Mouse (Mus musculus) ES-Bruce4 (cell line): ENCODE measurements at regions not wholly inside any gene's neighbourhood (a gene's known extent, or its start where the extent isn't known, plus 50 kb on each side); places are given as distances from the start of the nearest gene placed in this dataset.

Experiments used
- H3K27ac ChIP-seq: 2 replicates; pipeline ENCODE4 v1.5.1; 2012; ENCODE audit warnings: low read length, inconsistent platforms; ENCODE audit not compliant: insufficient read depth
- H3K27me3 ChIP-seq: 2 replicates; pipeline ENCODE4 v1.6.1; 2012; ENCODE audit warnings: mild to moderate bottlenecking, low read length, inconsistent platforms; ENCODE audit not compliant: control insufficient read depth, poor library complexity, insufficient read depth, severe bottlenecking
- H3K36me3 ChIP-seq: 2 replicates; pipeline ENCODE4 v1.6.1; 2012; ENCODE audit warnings: inconsistent platforms, mild to moderate bottlenecking, low read length, moderate library complexity; ENCODE audit not compliant: control insufficient read depth, poor library complexity, insufficient read depth, severe bottlenecking
- H3K4me1 ChIP-seq: one replicate; pipeline ENCODE4 v1.8.1; 2011; ENCODE audit warnings: low read length; ENCODE audit not compliant: control insufficient read depth, insufficient read depth
- H3K4me3 ChIP-seq: 2 replicates; pipeline ENCODE4 v1.5.1; 2011; ENCODE audit warnings: low read depth, mild to moderate bottlenecking, low read length
- H3K9ac ChIP-seq: 2 replicates; pipeline ENCODE4 v1.6.1; 2012; ENCODE audit warnings: low read depth, mild to moderate bottlenecking, inconsistent platforms; ENCODE audit not compliant: poor library complexity, severe bottlenecking
- H3K9me3 ChIP-seq: replicated peaks from 2 replicates; pipeline ENCODE4 v1.6.1; 2012; ENCODE audit warnings: mild to moderate bottlenecking, low read length, inconsistent platforms; ENCODE audit not compliant: control insufficient read depth, poor library complexity, insufficient read depth, severe bottlenecking
- CTCF ChIP-seq: IDR thresholded peaks from one replicate; pipeline ENCODE4 v1.8.1; 2011; ENCODE audit warnings: low read depth, low read length
- EP300 ChIP-seq: IDR thresholded peaks from 2 replicates; pipeline ENCODE4 v1.6.1; 2011; ENCODE audit warnings: low read depth, low read length; ENCODE audit not compliant: insufficient read depth
- POLR2A ChIP-seq: IDR thresholded peaks from one replicate; pipeline ENCODE4 v1.8.1; 2011; ENCODE audit warnings: low read length; ENCODE audit not compliant: insufficient read depth

DNA sequence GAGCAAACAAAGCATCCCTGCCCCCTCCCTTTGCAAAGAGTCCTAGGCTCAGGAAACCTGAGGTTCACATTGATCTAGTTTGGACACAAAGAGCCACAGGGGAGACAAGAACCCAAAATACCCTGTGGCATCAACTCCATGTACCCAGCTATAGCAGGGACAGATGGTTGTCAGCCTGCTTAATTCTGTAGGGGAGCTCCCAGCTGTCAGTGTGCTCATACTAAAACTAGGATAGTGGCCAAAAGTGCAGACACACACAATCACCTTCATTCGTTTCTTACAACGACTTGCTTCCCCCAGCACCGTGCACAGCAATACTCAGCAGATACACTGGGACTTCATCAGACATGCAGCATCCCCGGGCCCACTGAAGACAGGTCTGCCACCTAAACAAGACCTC is 133.5 kb upstream of the Kdm8 start:
- TF ChIP-seq EP300 (no peak), CTCF (no peak), POLR2A (no peak)
- no peaks in the 10 kb centered on the region for H3K9me3 ChIP-seq
- no peaks in the 10 kb centered on the region for H3K4me1 ChIP-seq
- H3K27me3 ChIP-seq: no peaks in the 10 kb centered on the region
- H3K9ac ChIP-seq: no peak overlapping the region
- no peak overlapping the region for H3K27ac ChIP-seq
- no peak overlapping the region for H3K4me3 ChIP-seq
- no peaks in the 10 kb centered on the region for H3K36me3 ChIP-seq

DNA sequence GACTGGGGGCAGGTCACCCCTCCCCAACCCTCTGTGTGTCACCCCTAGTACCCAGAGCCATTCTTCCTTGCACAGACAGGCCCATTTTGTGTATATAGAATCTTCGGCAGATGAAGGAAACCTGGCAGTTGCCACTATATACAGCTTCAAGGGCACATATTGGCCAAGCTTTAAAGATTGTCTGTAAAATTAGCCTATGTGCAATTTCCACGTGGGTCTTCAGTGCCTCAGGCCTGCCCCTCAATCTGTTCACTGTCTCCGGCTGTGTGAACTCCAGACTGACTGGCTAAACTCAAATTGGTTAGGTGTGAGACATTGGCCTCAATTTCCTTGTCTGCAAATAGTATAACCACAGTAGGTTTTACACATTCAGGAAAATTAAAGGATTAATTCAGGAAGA is 130.9 kb upstream of the Kdm8 start:
- H3K27ac ChIP-seq: no peak overlapping the region
- no peaks in the 10 kb centered on the region for H3K27me3 ChIP-seq
- no peaks in the 10 kb centered on the region for H3K4me1 ChIP-seq
- H3K9me3 ChIP-seq: no peaks in the 10 kb centered on the region
- H3K4me3 ChIP-seq: no peak overlapping the region
- TF ChIP-seq CTCF: no peak
- no peaks in the 10 kb centered on the region for H3K36me3 ChIP-seq
- H3K9ac ChIP-seq: no peak overlapping the region

DNA sequence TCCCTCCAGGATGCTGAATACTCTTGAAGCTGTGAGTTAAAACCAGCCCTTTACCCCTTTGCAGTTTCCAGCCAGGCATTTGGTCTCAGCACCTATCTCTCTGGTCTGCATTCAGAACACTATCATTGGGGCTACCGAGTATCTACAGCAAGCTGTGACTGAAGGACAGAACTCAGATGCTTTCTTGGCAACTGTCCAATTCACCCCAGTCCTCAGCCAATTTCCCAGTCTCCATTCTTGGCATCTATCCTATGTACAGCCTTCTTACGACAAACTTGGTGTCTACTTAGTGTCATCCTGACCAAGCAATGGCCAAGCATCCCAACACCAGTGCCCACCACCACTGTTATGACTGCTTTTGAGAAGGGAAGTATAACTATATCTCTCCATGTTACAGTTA is 109.7 kb upstream of the Kdm8 start:
- no peak overlapping the region for H3K27ac ChIP-seq
- H3K4me3 ChIP-seq: no peak overlapping the region
- no peaks in the 10 kb centered on the region for H3K9me3 ChIP-seq
- no peaks in the 10 kb centered on the region for H3K4me1 ChIP-seq
- no peaks in the 10 kb centered on the region for H3K36me3 ChIP-seq
- TF ChIP-seq EP300: no peak
- TF ChIP-seq POLR2A: no peak
- no peak for TF ChIP-seq CTCF
- no peak overlapping the region for H3K9ac ChIP-seq
- no peaks in the 10 kb centered on the region for H3K27me3 ChIP-seq

- Histone ChIP-seq H3K4me1 (no peaks in the 10 kb centered on the region), H3K27ac (no peak overlapping the region)
- TF ChIP-seq POLR2A (no peak), CTCF (no peak), EP300 (no peak)
Measured at GRCm38 (mm10) chr7:125335586-125336165, 108.8 kb upstream of the Kdm8 start.

DNA sequence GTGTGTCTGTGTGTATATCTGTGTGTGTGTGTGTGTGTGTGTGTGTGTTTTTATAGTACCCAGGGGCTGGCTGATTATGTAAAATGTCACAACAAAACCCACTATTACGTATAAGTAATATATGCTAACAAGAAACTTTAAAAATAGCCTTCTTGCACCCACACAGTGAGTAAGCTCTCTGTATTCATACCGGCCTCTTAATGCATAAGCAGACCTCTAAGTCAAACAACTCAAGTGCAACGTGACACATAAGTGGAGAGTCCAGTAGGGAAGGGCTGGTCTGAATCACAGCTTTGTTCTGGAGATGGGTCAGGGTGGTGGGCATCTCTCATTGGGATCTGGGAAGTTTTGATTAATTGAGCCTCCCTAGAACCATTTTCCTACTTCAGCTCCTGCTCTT is 107.7 kb upstream of the Kdm8 start:
- H3K36me3 ChIP-seq: no peaks in the 10 kb centered on the region
- H3K4me3 ChIP-seq: no peak overlapping the region
- H3K27me3 ChIP-seq: no peaks in the 10 kb centered on the region
- no peak overlapping the region for H3K9ac ChIP-seq
- H3K27ac ChIP-seq: no peak overlapping the region
- H3K4me1 ChIP-seq: no peaks in the 10 kb centered on the region
- no peak for TF ChIP-seq EP300
- no peak for TF ChIP-seq CTCF
- TF ChIP-seq POLR2A: no peak
- H3K9me3 ChIP-seq: no peaks in the 10 kb centered on the region

More at GRCm38 (mm10) chr7:125335586-125336165, 108.8 kb upstream of the Kdm8 start:
- Histone ChIP-seq H3K36me3 (no peaks in the 10 kb centered on the region), H3K27me3 (no peaks in the 10 kb centered on the region), H3K4me3 (no peak overlapping the region), H3K9me3 (no peaks in the 10 kb centered on the region), H3K9ac (no peak overlapping the region)

DNA sequence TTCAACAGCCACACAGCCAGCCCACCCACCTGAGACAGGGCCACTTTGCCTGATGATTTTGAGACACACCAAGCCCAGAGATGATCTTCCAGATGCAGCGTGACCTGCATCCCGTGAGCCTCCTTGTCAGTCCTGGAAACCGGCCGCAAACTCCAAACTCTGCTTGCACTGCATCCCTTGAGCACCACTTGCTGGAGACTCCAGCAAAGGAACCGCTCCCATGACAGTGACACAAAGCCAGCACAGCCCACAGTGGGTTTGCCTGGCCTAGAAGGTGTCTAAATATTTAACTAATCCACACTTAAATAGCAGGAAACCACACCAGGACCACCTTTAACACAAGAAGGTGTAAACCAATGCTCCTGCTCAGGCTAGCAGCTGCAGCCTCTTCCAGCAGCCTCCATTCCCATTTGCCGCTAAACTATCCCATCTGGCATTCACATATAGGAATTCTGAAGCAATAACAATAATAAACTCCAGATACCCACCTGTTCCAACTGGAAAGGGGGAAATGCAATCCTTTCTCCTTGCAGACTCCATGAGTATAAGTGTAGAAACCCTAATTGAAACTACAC is 106.2 kb upstream of the Kdm8 start:
- Histone ChIP-seq H3K27ac (no peak overlapping the region), H3K36me3 (no peaks in the 10 kb centered on the region), H3K27me3 (no peaks in the 10 kb centered on the region), H3K4me1 (no peaks in the 10 kb centered on the region), H3K9ac (no peak overlapping the region), H3K9me3 (no peaks in the 10 kb centered on the region), H3K4me3 (no peak overlapping the region)
- no peak for TF ChIP-seq EP300
- no peak for TF ChIP-seq CTCF
- no peak for TF ChIP-seq POLR2A
